Mouse (Mus musculus) embryonic fibroblast, embryonic 13.5 days (primary cell): ENCODE measurements around the gene Prf1.

Experiments used
- CTCF ChIP-seq: IDR thresholded peaks from 2 replicates; pipeline ENCODE4 v1.5.1; 2011; ENCODE audit warnings: mild to moderate bottlenecking, control low read depth, low read length, moderate library complexity, borderline replicate concordance; ENCODE audit not compliant: insufficient read depth
- POLR2A ChIP-seq: IDR thresholded peaks from 2 replicates; pipeline ENCODE4 v1.6.1; 2011; ENCODE audit warnings: low read depth, mild to moderate bottlenecking, control low read depth, low read length, moderate library complexity

- TF ChIP-seq POLR2A (no peak), CTCF (peak; percentile 98)
Measured at GRCm38 (mm10) chr10:61341557-61341956, 43.9 kb downstream of the Prf1 start.
